Mouse (Mus musculus): Measurements from ENCODE around the gene Hip1.

DNA sequence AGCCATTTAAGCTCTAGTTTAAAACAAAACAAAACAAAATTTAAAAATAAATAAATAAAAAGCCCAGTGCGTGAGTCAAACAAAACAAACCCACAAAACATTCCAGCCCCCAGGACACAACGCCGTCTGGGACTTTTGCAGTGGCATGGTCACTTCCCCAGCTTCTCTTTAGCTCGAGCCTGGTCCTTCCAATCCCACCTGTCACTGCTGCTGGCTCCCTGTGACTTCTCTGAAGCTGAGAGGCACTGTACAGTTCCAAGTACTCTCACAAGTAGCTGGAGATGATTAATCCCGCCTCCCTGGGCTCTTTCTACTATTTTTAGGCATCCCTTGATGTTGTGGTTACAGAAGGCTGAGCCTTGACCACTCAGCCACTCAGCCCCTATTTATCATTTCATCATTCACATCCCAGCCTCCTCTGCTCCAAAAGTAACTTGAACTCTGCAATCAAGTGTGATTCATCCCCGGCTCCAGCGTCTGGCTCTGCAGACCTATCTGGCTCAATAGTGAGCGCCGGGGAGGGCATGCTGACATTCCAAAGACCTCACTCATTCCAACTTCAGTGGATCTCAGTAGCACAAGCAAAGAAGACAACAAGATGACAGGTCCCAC is 22.7 kb downstream of the Hip1 start:
- TF ChIP-seq GATA1 (IDR thresholded peaks at IDR 0.05; ENCODE audit: borderline replicate concordance, low read length) (no peak), FLI1 (IDR thresholded peaks at IDR 0.05; ENCODE audit: low read length) (no peak)
